Mouse (Mus musculus) hindbrain, postnatal 0 days (tissue): ENCODE results near the gene Nfib. TPM values are rescaled to one million over a fixed set of nuclear protein-coding genes. Genes with fewer than 3 reads are reported as not detected.
A peak's percentile ranks its signal among the peaks of the same experiment; 100 is the strongest.

Experiments used
- ATAC-seq: fragments of 200-750 bp; cut with Nextera tagmentation; 2 replicates; pipeline ENCODE4 v1.8.0; 2017; ENCODE audit warnings: mild to moderate bottlenecking, moderate TSS enrichment, moderate library complexity
- DNase-seq: peaks from one replicate; pipeline ENCODE4 v3.0.0-alpha.2; 2015; ENCODE audit warnings: low spot score
- H3K27ac ChIP-seq: fragments of 300-500 bp; sonication (generic); 2 replicates; pipeline ENCODE4 v1.5.1; 2014; ENCODE audit warnings: mild to moderate bottlenecking
- H3K27me3 ChIP-seq: fragments of 300-500 bp; sonication (generic); 2 replicates; pipeline ENCODE4 v1.6.1; 2014; ENCODE audit warnings: low read length, mixed read lengths; ENCODE audit not compliant: insufficient read depth
- H3K36me3 ChIP-seq: fragments of 300-500 bp; sonication (generic); 2 replicates; pipeline ENCODE4 v1.6.1; 2014; ENCODE audit warnings: low read length, mixed read lengths; ENCODE audit not compliant: insufficient read depth
- H3K4me1 ChIP-seq: fragments of 300-500 bp; sonication (generic); 2 replicates; pipeline ENCODE4 v1.6.1; 2014; ENCODE audit warnings: antibody characterized with exemption, low read length, mixed read lengths; ENCODE audit not compliant: insufficient read depth
- H3K4me2 ChIP-seq: fragments of 300-500 bp; sonication (generic); 2 replicates; pipeline ENCODE4 v1.6.1; 2014; ENCODE audit warnings: low read depth, mild to moderate bottlenecking, low read length, moderate library complexity, mixed read lengths
- H3K4me3 ChIP-seq: fragments of 300-500 bp; sonication (generic); 2 replicates; pipeline ENCODE4 v1.5.1; 2014; ENCODE audit warnings: low read length
- H3K9ac ChIP-seq: fragments of 300-500 bp; sonication (generic); replicated peaks from 2 replicates; pipeline ENCODE4 v1.6.1; 2014; ENCODE audit warnings: mild to moderate bottlenecking, low read length, moderate library complexity, mixed read lengths
- H3K9me3 ChIP-seq: fragments of 300-500 bp; sonication (generic); 2 replicates; pipeline ENCODE4 v1.6.1; 2016; ENCODE audit warnings: low read length, mixed read lengths
- CTCF ChIP-seq: IDR thresholded peaks from 2 replicates; pipeline ENCODE4 v1.5.1; 2016; ENCODE audit warnings: antibody characterized with exemption, control low read depth, low read depth
- WGBS: fragments of 180-500 bp; shearing (Covaris S2); extraction: QIAGEN DNeasy Blood & Tissue Kit; methylation state at CpG from one replicate; pipeline ENCODE4 v1.1.7; 2014; 5-methylcytosine and 5-hydroxymethylcytosine counted together
- polyA plus RNA-seq: library from polyadenylated mRNA; unstranded; fragments of >200 nt; fragmentation: Nextera tagmentation; extraction: Ambion mirVana; gene quantifications from 2 replicates; pipeline ENCODE4 v1.2.1, GENCODE M21; 2015
- total RNA-seq: library from RNA; depleted of rRNA; stranded (reverse); fragments of >200 nt; gene quantifications from 2 replicates; pipeline ENCODE4 v1.2.3, GENCODE M21; 2014

Gene Nfib
- total and polyA plus RNA-seq, 2 experiments from 2014 or later, result 69.8 to 112 TPM

DNA sequence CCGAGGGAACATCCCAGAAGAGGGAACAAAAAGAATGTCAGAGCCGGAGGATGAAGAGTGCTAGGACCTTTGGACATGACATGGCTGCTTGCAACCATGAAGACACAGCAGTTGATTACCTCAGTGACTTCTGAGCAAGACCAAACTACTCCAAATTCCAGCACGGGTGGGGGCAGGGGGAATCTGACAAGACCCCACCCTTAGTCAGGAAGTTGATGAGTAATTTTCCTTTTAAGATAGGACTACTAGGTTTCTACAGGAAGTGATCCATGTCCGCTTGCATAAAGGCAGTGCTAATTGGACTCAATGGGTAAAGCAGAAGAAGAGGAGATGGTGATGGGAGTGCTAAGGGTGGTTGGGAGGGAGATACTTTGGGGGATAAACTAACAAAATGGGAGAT lies 279.3 kb downstream of the Nfib start:
- H3K4me1 ChIP-seq, result no peaks in the 10 kb centered on the region
- WGBS, result 90% methylated on average over 4 of the region's 4 CpGs
- H3K9me3 ChIP-seq, result no peaks in the 10 kb centered on the region
- no peak for TF ChIP-seq CTCF
- no peak overlapping the region for H3K27ac ChIP-seq
- H3K4me3 ChIP-seq, result no peak overlapping the region
- no peaks in the 10 kb centered on the region for H3K27me3 ChIP-seq
- H3K9ac ChIP-seq, result no peak overlapping the region
- no peak for DNase-seq
- no peak overlapping the region for H3K4me2 ChIP-seq
- no peak for ATAC-seq
- H3K36me3 ChIP-seq, result no peaks in the 10 kb centered on the region

DNA sequence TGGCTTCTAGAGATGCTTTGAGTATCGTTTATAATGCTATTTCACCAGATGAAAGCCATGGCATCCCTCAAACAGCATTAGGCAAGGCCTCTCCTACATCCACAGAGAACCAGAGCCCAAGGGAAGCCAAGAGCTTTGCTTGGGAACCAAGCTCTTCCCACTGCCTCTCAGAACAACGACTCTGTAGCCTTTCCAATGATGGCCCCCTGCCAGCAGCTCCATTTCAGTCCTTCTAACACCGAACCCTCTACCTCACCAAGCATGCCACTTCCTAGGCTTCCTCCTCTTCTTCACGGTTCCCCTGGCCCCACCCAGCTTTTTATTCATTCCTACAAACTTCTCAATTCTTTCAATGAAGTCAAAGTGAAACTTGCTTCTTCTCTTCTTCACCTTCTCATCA lies 287.3 kb downstream of the Nfib start:
- 50% methylated on average over 4 of the region's 4 CpGs for WGBS
- Histone ChIP-seq H3K9ac (no peak overlapping the region), H3K9me3 (no peaks in the 10 kb centered on the region), H3K27ac (no peak overlapping the region), H3K4me2 (no peak overlapping the region), H3K27me3 (no peaks in the 10 kb centered on the region), H3K4me3 (no peak overlapping the region), H3K4me1 (0 out of 2 replicates have a peak, but pooled peaks cover 8% of the 10 kb centered on the region), H3K36me3 (no peaks in the 10 kb centered on the region)
- no peak for DNase-seq
- ATAC-seq, result no peak
- TF ChIP-seq CTCF, result no peak

DNA sequence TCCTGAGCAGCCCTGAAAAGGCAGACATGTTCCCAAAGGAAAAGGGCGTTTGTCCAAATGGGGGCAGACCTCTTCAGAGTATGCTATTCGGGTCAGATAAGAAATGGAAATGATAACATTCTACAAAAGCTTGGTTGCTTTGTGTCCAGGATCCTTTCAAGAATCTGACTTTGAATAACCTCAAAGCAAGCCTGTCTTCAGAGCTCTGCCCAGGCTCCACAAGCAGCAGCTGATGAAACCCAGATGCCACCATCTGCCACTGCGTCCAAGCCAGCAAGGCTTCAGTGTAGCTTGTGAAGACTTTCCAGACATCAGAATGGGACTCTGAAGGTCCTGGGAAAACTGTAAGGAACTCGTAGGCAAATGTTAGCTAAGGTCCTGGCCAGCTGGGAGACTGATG lies 289.7 kb downstream of the Nfib start:
- no peak overlapping the region for H3K9ac ChIP-seq
- no peaks in the 10 kb centered on the region for H3K27me3 ChIP-seq
- no peak for TF ChIP-seq CTCF
- no peaks in the 10 kb centered on the region for H3K9me3 ChIP-seq
- H3K36me3 ChIP-seq, result no peaks in the 10 kb centered on the region
- ATAC-seq (0 out of 2 replicates have a peak, but pooled peaks have one; percentile 51), DNase-seq (peak; percentile 51)
- H3K4me2 ChIP-seq, result no peak overlapping the region
- H3K27ac ChIP-seq, result peak overlapping the region; percentile 8; the same call in 1 of the 2 replicates
- no peak overlapping the region for H3K4me3 ChIP-seq
- 59% methylated on average over 4 of the region's 4 CpGs for WGBS
- H3K4me1 ChIP-seq, result 0 out of 2 replicates have a peak, but pooled peaks cover 12% of the 10 kb centered on the region

DNA sequence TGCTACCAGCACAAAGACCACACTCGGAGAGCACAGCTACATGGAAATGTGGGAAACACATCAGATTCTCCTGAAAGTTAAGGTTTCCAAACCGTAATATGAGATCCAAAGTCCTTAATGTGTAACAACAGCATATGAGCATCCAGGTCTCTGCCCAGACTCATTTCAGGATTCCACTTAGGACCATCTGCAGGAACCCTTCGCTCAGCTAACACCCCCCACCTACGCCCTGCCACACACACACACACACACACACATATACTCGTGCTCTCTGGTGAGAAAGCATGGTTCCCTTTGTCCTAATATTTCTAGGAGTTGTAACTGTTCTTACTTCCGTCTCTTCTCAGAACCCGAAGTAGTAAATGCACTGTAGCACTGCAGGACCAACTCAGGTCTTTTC lies 292.9 kb downstream of the Nfib start:
- WGBS, result 68% methylated on average over 7 of the region's 7 CpGs
- no peaks in the 10 kb centered on the region for H3K27me3 ChIP-seq
- no peaks in the 10 kb centered on the region for H3K36me3 ChIP-seq
- no peak for DNase-seq
- no peaks in the 10 kb centered on the region for H3K9me3 ChIP-seq
- no peak overlapping the region for H3K9ac ChIP-seq
- H3K27ac ChIP-seq, result no peak overlapping the region; the same call in 1 of the 2 replicates
- no peak for ATAC-seq
- H3K4me1 ChIP-seq, result peaks cover 19% of the 10 kb centered on the region; the same call in 1 of the 2 replicates
- H3K4me2 ChIP-seq, result no peak overlapping the region
- no peak for TF ChIP-seq CTCF
- no peak overlapping the region for H3K4me3 ChIP-seq

DNA sequence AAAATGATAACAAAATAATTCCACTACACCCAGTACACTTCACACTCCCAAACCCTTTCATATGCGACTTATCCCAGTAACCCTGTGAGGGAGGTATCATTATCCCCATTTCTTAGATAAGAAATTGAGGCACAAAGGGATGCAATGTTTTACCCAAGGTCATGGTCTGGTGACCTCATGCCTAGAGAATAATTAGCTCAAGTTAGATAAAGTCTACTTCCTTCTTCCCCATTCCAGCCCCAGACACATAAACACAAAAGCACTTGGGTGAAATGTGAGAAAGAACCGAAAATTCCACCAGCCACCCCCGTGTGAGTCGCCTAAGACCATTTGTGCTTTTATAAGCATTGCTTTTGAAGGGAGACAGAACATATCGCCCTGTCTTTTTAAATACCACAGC lies 293.6 kb downstream of the Nfib start:
- Histone ChIP-seq H3K4me1 (peaks cover 22% of the 10 kb centered on the region; the same call in 1 of the 2 replicates), H3K4me2 (no peak overlapping the region), H3K27ac (no peak overlapping the region), H3K27me3 (no peaks in the 10 kb centered on the region), H3K4me3 (no peak overlapping the region), H3K9ac (no peak overlapping the region), H3K36me3 (no peaks in the 10 kb centered on the region), H3K9me3 (no peaks in the 10 kb centered on the region)
- no peak for TF ChIP-seq CTCF
- 67% methylated on average over 5 of the region's 5 CpGs for WGBS
- no peak for DNase-seq
- no peak for ATAC-seq

DNA sequence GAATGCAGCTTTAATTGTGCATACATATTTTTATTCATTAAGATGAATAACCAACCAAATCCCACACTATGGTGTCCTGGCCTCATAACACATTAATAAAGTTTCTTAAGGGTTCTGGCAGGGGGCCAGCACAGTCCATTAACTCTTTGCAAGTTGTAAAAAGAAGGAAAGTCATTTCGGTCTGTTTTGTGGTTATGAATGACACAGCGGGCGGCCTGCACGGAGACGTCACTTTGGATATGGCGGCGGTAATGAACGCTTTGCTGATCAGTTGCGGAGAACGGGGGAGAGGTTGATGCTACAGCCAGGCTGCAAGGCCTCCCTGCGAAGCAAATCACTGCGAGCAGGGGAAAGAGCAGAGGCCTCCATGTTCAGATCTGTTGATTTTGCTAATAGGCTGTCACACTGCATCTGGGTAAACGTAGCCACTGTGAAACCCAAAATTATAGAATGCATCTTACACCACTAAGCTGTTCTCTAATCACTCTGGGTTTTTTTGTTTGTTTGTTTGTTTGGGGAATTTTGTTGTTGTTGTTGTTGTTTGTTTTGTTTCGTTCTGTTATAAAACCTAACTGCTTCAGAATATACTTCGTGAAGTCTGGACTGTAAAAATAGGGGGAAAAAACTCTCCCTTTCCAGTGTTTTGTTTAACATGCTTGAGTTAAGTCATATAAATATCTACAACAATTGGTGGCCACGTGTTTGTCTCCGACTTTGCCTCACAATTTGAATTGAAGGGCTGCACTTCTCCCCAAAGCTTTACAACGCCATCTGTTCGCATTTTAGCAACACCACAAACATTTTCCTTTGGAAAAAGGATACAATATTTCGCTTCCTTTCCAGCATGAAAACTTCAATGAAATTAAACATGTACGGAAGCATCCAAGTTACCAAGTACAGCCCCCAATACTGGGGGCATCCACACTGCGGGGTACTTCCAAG lies 296.8 kb downstream of the Nfib start:
- DNase-seq (peak; percentile 70), ATAC-seq (no peak)
- Histone ChIP-seq H3K4me3 (no peak overlapping the region), H3K9me3 (no peaks in the 10 kb centered on the region), H3K36me3 (no peaks in the 10 kb centered on the region), H3K4me2 (peak overlapping the region; percentile 35), H3K27me3 (no peaks in the 10 kb centered on the region), H3K9ac (no peak overlapping the region), H3K4me1 (peaks cover 29% of the 10 kb centered on the region), H3K27ac (0 out of 2 replicates have a peak overlapping the region, but pooled peaks have one; percentile 49)
- TF ChIP-seq CTCF, result no peak
- 33% methylated on average over 22 of the region's 22 CpGs for WGBS

DNA sequence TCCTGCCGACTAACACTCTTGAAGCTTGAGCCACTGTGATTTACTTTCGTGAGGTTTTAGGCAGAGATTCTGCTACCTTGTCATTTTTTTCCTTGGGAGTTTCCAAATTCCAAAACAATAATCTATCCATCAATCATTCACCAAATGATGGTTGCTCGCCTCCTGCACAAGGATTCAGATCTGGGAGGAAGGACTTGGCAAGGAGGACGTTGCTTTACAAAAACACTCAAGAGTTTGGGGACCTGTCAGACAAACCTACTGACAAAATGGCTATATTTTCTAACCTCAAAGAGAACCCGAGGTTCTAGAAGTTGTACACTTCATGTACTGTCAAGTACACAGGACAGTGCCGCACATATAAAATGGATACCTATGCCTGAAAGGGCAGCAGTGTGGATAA lies 299.0 kb downstream of the Nfib start:
- H3K4me1 ChIP-seq, result peaks cover 33% of the 10 kb centered on the region
- no peak overlapping the region for H3K27ac ChIP-seq
- no peaks in the 10 kb centered on the region for H3K9me3 ChIP-seq
- no peak overlapping the region for H3K9ac ChIP-seq
- no peak for ATAC-seq
- no peak overlapping the region for H3K4me2 ChIP-seq
- H3K27me3 ChIP-seq, result no peaks in the 10 kb centered on the region
- H3K36me3 ChIP-seq, result no peaks in the 10 kb centered on the region
- 76% methylated on average over 6 of the region's 6 CpGs for WGBS
- no peak overlapping the region for H3K4me3 ChIP-seq
- TF ChIP-seq CTCF, result no peak
- DNase-seq, result no peak
